Comparison of ENCODE assay signal across 30 mouse cellular contexts in the genomic region with DNA sequence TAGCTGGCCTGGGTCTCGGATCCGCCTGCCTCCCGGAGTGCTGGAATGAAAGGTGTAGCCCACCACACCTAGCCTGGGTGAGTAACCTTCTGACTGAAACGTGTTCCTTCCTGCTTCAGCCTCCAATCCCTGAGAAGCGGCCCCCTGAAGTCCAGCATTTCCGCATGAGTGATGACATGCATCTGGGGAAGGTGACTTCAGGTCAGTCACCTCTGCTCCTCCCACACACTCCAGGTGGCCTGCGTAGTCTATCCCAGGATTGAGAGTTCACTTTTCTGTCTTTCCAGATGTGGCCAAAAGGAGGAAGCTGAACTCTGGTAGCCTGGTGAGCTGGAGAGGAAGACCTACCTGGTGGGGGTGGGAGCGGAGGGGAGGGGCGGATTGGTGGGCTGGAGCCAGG. TPM values are rescaled to one million over a fixed set of nuclear protein-coding genes. Genes with fewer than 3 reads are reported as not detected.
"Had no signal": no experiment of that assay in that cellular context is flagged by ENCODE, and none has a peak within 500 bp of the region (broad histone marks: within the 10 kb centered on the region; RNA-seq: fewer than 3 reads in every experiment).

No protein-coding gene starts in this region.

- H3K9ac ChIP-seq: limb, embryonic 13.5 days; liver, embryonic 13.5 days; neural tube, embryonic 12.5 days; neural tube, embryonic 15.5 days had no signal

- H3K4me2 ChIP-seq: limb, embryonic 13.5 days; liver, embryonic 13.5 days; midbrain, embryonic 11.5 days; neural tube, embryonic 12.5 days; neural tube, embryonic 15.5 days had no signal

- H3K9me3 ChIP-seq: limb, embryonic 10.5 days; limb, embryonic 13.5 days; liver, embryonic 13.5 days; neural tube, embryonic 12.5 days; neural tube, embryonic 15.5 days had no signal

- H3K4me3 ChIP-seq: limb, embryonic 10.5 days; limb, embryonic 13.5 days; liver, embryonic 13.5 days; neural tube, embryonic 12.5 days; neural tube, embryonic 15.5 days had no signal

- DNase-seq: kidney, adult 18-20 months; kidney, postnatal 10 days; kidney, postnatal 36 days; layer of hippocampus, postnatal 36 days; liver; liver, embryonic 13.5 days; lung, adult 2 months; lung, postnatal 14 days; lung, postnatal 4 days; midbrain, embryonic 14.5 days; right cerebral cortex, adult 18-20 months; right cerebral cortex, postnatal 14 days; right cerebral cortex, postnatal 4 days; thymus, adult 2 months; thymus, postnatal 25 days had no signal

- H3K27ac ChIP-seq: limb, embryonic 10.5 days; limb, embryonic 13.5 days; liver, embryonic 13.5 days; neural tube, embryonic 12.5 days; neural tube, embryonic 15.5 days; stomach, postnatal 0 days had no signal

- H3K27me3 ChIP-seq: limb, embryonic 13.5 days; liver, embryonic 13.5 days; neural tube, embryonic 12.5 days; neural tube, embryonic 15.5 days had no signal

RNA-seq across cellular contexts. Expression of gene Slc44a4, which starts 11.4 kb away (rescaled TPM):
- total RNA-seq: megakaryocyte-erythroid progenitor cell, adult 5-6 weeks had no signal
- polyA plus RNA-seq: limb, embryonic 10.5 days; limb, embryonic 13.5 days; midbrain, embryonic 11.5 days; midbrain, embryonic 14.5 days; neural tube, embryonic 12.5 days; neural tube, embryonic 15.5 days had no signal

RNA-seq across cellular contexts. Expression of gene Gm20547, which starts 21.1 kb away (rescaled TPM):
- total RNA-seq: layer of hippocampus, adult 8-10 months; layer of hippocampus, postnatal 36 days; left cerebral cortex, adult 8-10 months; left cerebral cortex, postnatal 25 days; megakaryocyte progenitor cell, adult 5-6 weeks; megakaryocyte-erythroid progenitor cell, adult 5-6 weeks had no signal
- polyA plus RNA-seq: kidney, embryonic 14.5 days; limb, embryonic 13.5 days; liver, embryonic 13.5 days; liver, embryonic 16.5 days; lung, adult 2 months; lung, embryonic 16.5 days; midbrain, embryonic 14.5 days; neural tube, embryonic 12.5 days; neural tube, embryonic 15.5 days; stomach, embryonic 14.5 days; stomach, postnatal 0 days had no signal
